Mouse (Mus musculus) kidney, postnatal 10 days (tissue): ENCODE measurements at regions not wholly inside any gene's neighbourhood (a gene's known extent, or its start where the extent isn't known, plus 50 kb on each side); places are given as distances from the start of the nearest gene placed in this dataset.

Experiments
- DNase-seq: peaks from one replicate; pipeline ENCODE4 v3.0.0; 2021; ENCODE audit warnings: mixed read lengths

- no peak for DNase-seq
Observed at GRCm38 (mm10) chr15:40435156-40435555, 301.0 kb downstream of the 9330182O14Rik start.

- no peak for DNase-seq
Observed at GRCm38 (mm10) chr15:40436688-40437087, 302.5 kb downstream of the 9330182O14Rik start.

GRCm38 (mm10) chr15:40439827-40440226 is 305.7 kb downstream of the 9330182O14Rik start:
- no peak for DNase-seq

GRCm38 (mm10) chr15:40448623-40449022 is 314.5 kb downstream of the 9330182O14Rik start:
- DNase-seq, result no peak

- no peak for DNase-seq
Observed at GRCm38 (mm10) chr15:40453235-40453634, 319.1 kb downstream of the 9330182O14Rik start.

- peak; percentile 38 for DNase-seq
Observed at GRCm38 (mm10) chr15:40475659-40476355, 341.6 kb downstream of the 9330182O14Rik start.

GRCm38 (mm10) chr15:40480386-40480785 is 346.2 kb downstream of the 9330182O14Rik start:
- no peak for DNase-seq

- DNase-seq, result no peak
Observed at GRCm38 (mm10) chr15:40481239-40481638, 347.1 kb downstream of the 9330182O14Rik start.

- DNase-seq, result no peak
Observed at GRCm38 (mm10) chr15:40485997-40486396, 351.8 kb downstream of the 9330182O14Rik start.

GRCm38 (mm10) chr15:40501180-40502125 is 367.3 kb downstream of the 9330182O14Rik start:
- DNase-seq, result no peak

- peak; percentile 7 for DNase-seq
Observed at GRCm38 (mm10) chr15:40510826-40511225, 376.7 kb downstream of the 9330182O14Rik start.

GRCm38 (mm10) chr15:40524350-40524749 is 390.2 kb downstream of the 9330182O14Rik start:
- DNase-seq, result no peak

GRCm38 (mm10) chr15:40533451-40533873 is 399.3 kb downstream of the 9330182O14Rik start:
- DNase-seq, result no peak

- DNase-seq, result no peak
Observed at GRCm38 (mm10) chr15:40561661-40562060, 427.5 kb downstream of the 9330182O14Rik start.

- DNase-seq, result no peak
Observed at GRCm38 (mm10) chr15:40565716-40566115, 431.6 kb downstream of the 9330182O14Rik start.

- no peak for DNase-seq
Observed at GRCm38 (mm10) chr15:40566481-40566880, 432.3 kb downstream of the 9330182O14Rik start.

GRCm38 (mm10) chr15:40568701-40569100 is 434.5 kb downstream of the 9330182O14Rik start:
- DNase-seq, result no peak
